ENCODE assay signal across 23 mouse cellular contexts in genomic region chr3:102773018-102773417, GRCm38 (mm10). TPM values are rescaled to one million over a fixed set of nuclear protein-coding genes. Genes with fewer than 3 reads are reported as not detected.
A peak's percentile ranks its signal among the peaks of the same experiment; 100 is the strongest.
DNase-seq lines count a peak whose midpoint lies in the region; ATAC-seq lines count a peak whose summit lies in the region.
"Had no signal": no experiment of that assay in that cellular context is flagged by ENCODE, and none has a peak within 500 bp of the region (broad histone marks: within the 10 kb centered on the region; RNA-seq: fewer than 3 reads in every experiment).

No protein-coding gene starts in this region.

- WGBS in midbrain, embryonic 15.5 days = 94% methylated on average over 4 of the region's 4 CpGs
- WGBS in midbrain, embryonic 13.5 days = 95% methylated on average over 4 of the region's 4 CpGs

- H3K4me1 ChIP-seq in midbrain, embryonic 15.5 days = no peaks in the 10 kb centered on the region
- no peaks in the 10 kb centered on the region for H3K4me1 ChIP-seq in midbrain, embryonic 13.5 days (replicated peaks)
- H3K4me1 ChIP-seq: embryonic facial prominence, embryonic 15.5 days; heart, embryonic 10.5 days; hindbrain, embryonic 12.5 days had no signal

- no peaks in the 10 kb centered on the region for H3K36me3 ChIP-seq in midbrain, embryonic 15.5 days (replicated peaks)
- H3K36me3 ChIP-seq in midbrain, embryonic 13.5 days = no peaks in the 10 kb centered on the region
- H3K36me3 ChIP-seq: embryonic facial prominence, embryonic 15.5 days; forebrain, embryonic 10.5 days; hindbrain, embryonic 12.5 days had no signal

- peak; percentile 81 for DNase-seq in cerebellum, adult 11-12 months
- peak; percentile 53 for DNase-seq in cerebellum, adult 8-10 months
- peak; percentile 47 to 74 for DNase-seq in cerebellum, postnatal 14 days
- no peak for DNase-seq in lung, postnatal 10 days
- DNase-seq: adrenal gland, adult 2 months; adrenal gland, postnatal 25 days; embryo, embryonic 11 days; gastrocnemius, adult 2 months; gastrocnemius, postnatal 36 days; heart, adult 18-20 months; heart, postnatal 10 days; heart, postnatal 4 days had no signal

- no peak overlapping the region for H3K4me2 ChIP-seq in midbrain, embryonic 15.5 days
- H3K4me2 ChIP-seq in midbrain, embryonic 13.5 days (replicated peaks) = no peak overlapping the region
- H3K4me2 ChIP-seq: embryonic facial prominence, embryonic 15.5 days; hindbrain, embryonic 12.5 days had no signal

- H3K27me3 ChIP-seq in midbrain, embryonic 15.5 days (replicated peaks) = no peaks in the 10 kb centered on the region
- no peaks in the 10 kb centered on the region for H3K27me3 ChIP-seq in midbrain, embryonic 13.5 days
- H3K27me3 ChIP-seq: embryonic facial prominence, embryonic 15.5 days; hindbrain, embryonic 12.5 days had no signal

- no peak for ATAC-seq in midbrain, embryonic 15.5 days (replicated peaks)
- no peak for ATAC-seq in midbrain, embryonic 13.5 days
- ATAC-seq: forebrain, embryonic 14.5 days; hindbrain, embryonic 16.5 days; inflammation-experienced regulatory T-cells, adult 6 months; intestine, postnatal 0 days had no signal

- no peak overlapping the region for H3K4me3 ChIP-seq in midbrain, embryonic 15.5 days
- no peak overlapping the region for H3K4me3 ChIP-seq in midbrain, embryonic 13.5 days (replicated peaks)
- H3K4me3 ChIP-seq: embryonic facial prominence, embryonic 15.5 days; erythroblast, embryonic 14.5 days; forebrain, embryonic 10.5 days; gastrocnemius, adult 2 months; heart, embryonic 10.5 days; hindbrain, embryonic 12.5 days had no signal

- no peak overlapping the region for H3K9ac ChIP-seq in midbrain, embryonic 15.5 days
- no peak overlapping the region for H3K9ac ChIP-seq in midbrain, embryonic 13.5 days (replicated peaks)
- H3K9ac ChIP-seq: embryonic facial prominence, embryonic 15.5 days; hindbrain, embryonic 12.5 days had no signal

- no peaks in the 10 kb centered on the region for H3K9me3 ChIP-seq in midbrain, embryonic 15.5 days
- no peaks in the 10 kb centered on the region for H3K9me3 ChIP-seq in midbrain, embryonic 13.5 days
- H3K9me3 ChIP-seq: embryonic facial prominence, embryonic 15.5 days; forebrain, embryonic 10.5 days; heart, embryonic 10.5 days; hindbrain, embryonic 12.5 days had no signal

- H3K27ac ChIP-seq in midbrain, embryonic 15.5 days = no peak overlapping the region
- no peak overlapping the region for H3K27ac ChIP-seq in midbrain, embryonic 13.5 days
- H3K27ac ChIP-seq: embryonic facial prominence, embryonic 15.5 days; forebrain, embryonic 10.5 days; gastrocnemius, adult 2 months; heart, embryonic 10.5 days; hindbrain, embryonic 12.5 days had no signal

RNA-seq across cellular contexts. Expression of gene Tshb, which starts 9.5 kb away (rescaled TPM):
- 0.73 and 0.81 TPM in 2 replicates for polyA plus RNA-seq in midbrain, embryonic 15.5 days (2015; fragmentation: Nextera tagmentation; extraction: Ambion mirVana)
- polyA plus RNA-seq in midbrain, embryonic 13.5 days (2015; fragmentation: Nextera tagmentation; extraction: Ambion mirVana) = 0.12 and 0.16 TPM in 2 replicates
- polyA plus RNA-seq: adrenal gland, adult 2 months; erythroblast, embryonic 14.5 days had no signal

RNA-seq across cellular contexts. Expression of gene Tspan2, which starts 38.7 kb away (rescaled TPM):
- polyA plus RNA-seq in midbrain, embryonic 15.5 days (2015; fragmentation: Nextera tagmentation; extraction: Ambion mirVana) = 8.9 and 9.6 TPM in 2 replicates
- 6.3 and 7.0 TPM in 2 replicates for polyA plus RNA-seq in midbrain, embryonic 13.5 days (2015; fragmentation: Nextera tagmentation; extraction: Ambion mirVana)
- polyA plus RNA-seq: erythroblast, embryonic 14.5 days had no signal
